Mouse (Mus musculus): ENCODE results near the gene Zar1l.
"Not testable (repeated sequence)": the region's sequence is repeated elsewhere in the genome, so short reads cannot be mapped to it uniquely, and the experiment has no call there.

Gene Zar1l

DNA sequence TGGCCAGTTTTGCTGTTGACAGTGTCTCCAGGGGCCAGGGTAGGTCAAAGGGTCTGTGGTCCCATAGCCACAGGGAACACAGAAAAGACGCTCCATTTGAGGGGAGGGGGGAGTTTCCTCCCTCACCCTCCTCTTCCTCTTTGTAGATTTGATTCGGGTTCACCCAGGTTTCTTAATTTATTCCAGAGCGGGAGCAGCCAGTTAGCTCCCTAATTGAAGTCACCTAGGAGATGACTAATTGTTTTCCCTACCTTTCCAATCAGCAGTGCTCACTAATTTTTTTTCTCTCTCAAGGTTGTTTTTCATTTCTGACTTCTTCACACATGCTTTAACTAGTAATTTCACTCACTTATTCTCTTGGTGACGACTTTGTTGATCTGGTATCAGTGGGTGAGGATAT is at the start of gene Zar1l:
Zar1l (minus strand) TSS at position 101 of the 400 bp plus-strand sequence.
- no peak for DNase-seq

DNA sequence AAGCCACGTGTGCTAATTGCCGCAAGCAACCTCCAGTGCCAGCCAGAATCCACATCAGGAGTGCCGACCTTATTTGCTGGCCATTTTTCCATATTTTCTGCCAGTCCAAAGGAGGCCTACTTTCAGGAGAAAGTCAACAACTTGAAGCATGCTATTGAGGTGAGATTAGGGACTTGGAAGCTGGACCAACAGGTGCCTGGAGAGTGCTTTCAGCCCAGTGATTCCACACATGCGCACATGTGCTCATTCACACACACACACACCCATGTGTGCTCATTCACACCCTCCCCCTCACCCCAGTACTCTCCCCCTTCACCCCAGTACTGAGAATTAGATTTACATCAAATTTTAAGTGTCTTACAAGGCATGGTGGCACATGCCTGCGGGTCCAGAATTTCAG is 49.0 kb upstream of the Zar1l start:
- DNase-seq: no peak

DNA sequence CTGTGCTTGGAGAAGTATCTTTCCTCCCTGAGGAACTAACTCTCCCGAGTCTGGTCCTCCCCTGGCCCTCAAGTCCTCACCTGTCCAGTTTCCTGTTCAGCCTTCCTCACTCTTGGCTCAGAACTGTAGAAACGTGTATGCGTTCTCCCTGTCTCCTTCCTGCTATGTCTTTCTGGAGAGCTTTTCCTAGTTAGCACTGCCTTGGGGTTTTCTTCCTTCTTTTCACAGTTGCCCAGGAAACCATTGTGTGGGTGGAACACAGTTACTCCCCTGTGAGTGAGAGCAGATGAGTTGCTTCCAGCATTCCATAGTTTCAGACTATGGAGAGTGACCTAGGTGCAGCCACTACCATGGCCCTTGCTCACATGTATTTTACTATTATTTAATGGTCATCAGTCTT is 48.3 kb upstream of the Zar1l start:
- no peak for DNase-seq

DNA sequence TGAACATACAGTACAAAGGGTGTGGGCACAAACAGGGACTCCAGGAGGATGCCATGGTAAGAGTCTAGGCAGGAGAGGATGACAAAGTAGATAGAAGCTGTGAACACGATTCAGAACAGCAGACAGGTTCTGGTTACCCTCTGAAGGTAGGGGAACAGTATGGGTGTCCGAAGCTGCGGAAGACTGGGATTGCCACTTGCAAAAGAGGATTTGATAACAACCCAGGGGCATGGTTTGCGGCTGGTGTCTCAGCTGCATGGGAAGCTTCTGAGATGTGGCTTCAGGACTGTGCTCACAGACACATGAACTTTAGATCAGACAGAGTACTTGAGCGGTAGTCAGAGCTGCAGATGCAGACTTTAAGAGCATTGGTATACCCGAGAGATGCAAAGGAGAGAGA is 46.5 kb upstream of the Zar1l start:
- DNase-seq: no peak

DNA sequence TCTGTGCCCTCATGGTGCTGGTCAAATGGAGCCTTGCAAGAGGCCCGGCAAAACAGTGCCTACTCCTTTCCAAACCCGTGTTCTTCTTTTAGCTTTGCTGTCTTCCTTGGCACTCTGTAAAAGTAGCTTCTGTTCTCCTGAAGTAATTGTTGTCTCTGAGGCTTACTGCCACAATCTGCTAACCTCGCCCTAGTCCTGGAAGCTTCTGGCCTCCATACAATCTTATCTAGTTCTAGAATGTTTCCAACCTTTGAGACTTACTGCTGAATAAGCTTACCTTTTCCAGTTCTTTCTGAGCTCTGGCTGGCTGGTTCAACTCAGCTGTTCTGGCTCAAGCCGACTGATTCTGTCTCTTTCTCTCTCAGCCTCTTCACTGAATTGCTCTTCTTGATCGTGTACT is 43.8 kb upstream of the Zar1l start:
- no peak for DNase-seq

DNA sequence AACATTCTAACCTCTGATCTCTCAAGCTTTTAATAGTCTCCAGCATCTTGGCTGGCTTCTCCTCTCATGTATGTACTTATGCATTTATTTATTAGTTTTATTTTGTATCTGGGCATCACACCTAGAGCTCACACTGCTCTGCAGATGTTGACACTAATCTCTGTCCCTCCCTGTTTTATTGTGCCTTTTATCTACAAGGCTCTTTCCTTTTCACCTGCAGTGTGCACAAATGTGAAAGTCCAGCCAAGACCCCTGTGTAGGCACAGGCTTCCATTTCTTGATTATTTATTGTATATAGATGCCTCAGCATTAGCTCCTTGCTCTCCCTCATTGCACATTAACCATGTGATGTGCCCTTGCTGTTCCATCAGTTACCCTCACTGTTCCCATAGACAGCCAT is 43.4 kb upstream of the Zar1l start:
- DNase-seq: no peak

DNA sequence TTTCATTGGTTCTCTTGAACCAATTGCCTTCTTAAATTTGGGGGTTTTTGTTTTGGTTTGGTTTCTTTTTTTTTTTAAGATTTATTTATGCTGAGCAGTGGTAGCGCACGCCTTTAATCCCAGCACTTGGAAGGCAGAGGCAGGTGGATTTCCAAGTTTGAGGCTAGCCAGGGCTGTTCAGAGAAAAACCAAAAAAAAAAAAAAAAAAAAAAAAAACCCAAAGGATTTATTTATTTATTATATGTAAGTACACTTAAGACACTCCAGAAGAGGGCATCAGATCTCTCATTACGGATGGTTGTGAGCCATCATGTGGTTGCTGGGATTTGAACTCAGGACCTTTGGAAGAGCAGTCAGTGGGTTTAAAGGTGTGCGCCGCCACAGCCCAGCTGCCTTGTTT is 42.9 kb upstream of the Zar1l start:
- DNase-seq: no peak

DNA sequence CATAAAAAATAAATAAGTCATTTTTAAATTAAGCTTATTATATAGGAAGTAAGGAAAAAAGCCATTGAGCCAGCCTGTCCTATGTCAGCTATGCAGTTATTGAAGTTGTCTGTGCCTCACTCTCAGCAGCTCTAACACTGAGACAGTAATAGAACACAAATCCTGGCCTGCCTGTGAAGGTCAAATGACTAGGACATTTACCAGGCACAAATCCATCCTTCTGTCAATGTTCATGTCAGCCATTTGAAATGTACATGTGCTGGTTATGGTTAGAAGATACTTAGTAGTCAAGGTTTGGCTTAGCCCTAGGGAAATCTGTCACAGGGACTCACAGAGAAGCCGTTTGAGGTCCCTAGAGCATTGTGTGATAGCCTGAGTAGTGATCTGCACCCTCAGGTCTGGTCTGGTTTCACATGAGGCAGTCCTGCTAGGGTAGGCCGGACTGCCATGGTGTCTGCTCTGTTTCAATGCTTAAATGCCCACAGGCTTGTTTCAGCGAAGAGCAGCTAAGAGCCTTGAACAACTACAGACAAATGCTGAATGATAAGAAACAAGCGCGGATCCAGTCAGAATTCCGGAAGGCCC is 41.6 kb upstream of the Zar1l start:
- DNase-seq: no peak

DNA sequence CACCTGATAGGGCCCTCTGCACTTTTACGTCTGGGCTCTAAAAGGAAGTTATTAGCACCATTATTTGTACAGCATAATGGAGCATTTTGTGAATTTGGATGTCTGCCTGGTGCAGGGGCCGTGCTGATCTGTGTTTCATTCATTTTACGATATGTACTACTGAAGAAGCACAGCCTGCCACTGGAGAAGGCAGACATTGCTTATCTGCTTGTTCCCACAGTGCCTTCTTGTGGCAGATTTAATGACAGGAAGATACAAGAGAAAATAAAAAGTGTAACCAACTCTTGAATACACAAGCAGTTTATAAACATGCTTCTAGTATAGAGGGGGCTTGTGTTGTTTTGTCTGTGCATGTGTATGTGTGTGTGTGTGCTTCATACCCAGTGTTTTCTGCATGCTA is 33.7 kb upstream of the Zar1l start:
- DNase-seq: no peak

DNA sequence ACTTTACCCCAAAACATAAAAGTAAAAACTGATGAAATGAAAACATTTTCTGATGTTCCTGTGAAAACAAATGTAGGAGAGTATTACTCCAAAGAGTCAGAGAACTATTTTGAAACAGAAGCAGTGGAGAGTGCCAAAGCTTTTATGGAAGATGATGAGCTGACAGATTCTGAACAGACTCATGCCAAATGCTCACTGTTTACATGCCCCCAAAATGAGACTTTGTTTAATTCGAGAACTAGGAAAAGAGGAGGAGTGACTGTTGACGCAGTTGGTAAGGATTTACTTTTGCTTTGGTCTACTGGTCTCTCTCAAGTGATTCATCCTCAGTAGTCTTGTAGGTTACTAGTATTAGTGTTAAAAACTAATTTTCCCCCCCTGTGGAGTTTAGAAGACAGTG is 25.2 kb upstream of the Zar1l start:
- DNase-seq: no peak

DNA sequence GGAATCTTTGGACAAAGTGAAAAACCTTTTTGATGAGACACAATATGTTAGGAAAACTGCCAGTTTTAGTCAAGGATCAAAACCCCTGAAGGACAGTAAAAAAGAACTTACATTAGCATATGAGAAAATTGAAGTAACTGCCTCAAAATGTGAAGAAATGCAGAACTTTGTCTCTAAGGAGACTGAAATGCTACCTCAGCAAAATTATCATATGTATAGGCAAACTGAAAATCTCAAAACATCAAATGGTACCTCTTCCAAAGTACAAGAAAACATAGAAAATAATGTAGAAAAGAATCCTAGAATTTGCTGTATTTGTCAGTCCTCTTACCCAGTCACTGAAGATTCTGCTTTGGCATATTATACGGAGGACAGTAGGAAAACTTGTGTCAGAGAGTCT is 23.3 kb upstream of the Zar1l start:
- no peak for DNase-seq

DNA sequence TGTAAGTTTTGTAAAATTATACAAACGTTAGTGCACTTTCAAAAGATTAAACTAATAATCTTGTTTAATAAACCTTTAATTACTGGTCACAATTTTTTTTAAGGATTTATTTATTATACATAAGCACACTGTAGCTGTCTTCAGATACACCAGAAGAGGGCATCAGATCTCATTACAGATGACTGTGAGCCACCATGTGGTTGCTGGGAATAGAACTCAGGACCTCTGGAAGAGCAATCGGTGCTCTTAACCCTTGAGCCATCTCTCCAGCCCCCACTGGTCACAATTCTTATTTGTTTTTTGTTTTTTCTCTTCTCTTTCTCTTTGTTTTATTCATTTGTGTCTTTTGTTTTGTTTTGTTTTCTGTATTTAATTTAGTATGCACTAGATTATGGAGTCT is 7.3 kb upstream of the Zar1l start:
- DNase-seq: no peak

DNA sequence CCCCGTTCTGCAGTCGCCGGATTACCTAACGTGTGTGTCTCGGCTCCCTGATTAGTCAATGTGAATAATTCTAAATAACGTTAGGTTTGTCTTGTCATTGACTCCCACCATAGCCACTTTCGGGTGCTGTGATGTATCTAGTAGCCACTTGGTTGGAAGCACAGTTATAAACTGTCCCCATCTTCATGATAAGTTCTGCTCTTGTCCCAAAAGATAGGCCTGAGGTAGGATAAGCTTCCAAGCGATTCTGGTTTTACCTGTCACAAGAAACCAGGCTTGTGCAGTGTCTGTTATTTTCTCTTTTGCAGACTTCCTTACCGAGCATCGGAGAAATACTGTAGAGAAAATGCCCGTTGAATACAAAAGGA is 4.9 kb upstream of the Zar1l start:
- DNase-seq: no peak

DNA sequence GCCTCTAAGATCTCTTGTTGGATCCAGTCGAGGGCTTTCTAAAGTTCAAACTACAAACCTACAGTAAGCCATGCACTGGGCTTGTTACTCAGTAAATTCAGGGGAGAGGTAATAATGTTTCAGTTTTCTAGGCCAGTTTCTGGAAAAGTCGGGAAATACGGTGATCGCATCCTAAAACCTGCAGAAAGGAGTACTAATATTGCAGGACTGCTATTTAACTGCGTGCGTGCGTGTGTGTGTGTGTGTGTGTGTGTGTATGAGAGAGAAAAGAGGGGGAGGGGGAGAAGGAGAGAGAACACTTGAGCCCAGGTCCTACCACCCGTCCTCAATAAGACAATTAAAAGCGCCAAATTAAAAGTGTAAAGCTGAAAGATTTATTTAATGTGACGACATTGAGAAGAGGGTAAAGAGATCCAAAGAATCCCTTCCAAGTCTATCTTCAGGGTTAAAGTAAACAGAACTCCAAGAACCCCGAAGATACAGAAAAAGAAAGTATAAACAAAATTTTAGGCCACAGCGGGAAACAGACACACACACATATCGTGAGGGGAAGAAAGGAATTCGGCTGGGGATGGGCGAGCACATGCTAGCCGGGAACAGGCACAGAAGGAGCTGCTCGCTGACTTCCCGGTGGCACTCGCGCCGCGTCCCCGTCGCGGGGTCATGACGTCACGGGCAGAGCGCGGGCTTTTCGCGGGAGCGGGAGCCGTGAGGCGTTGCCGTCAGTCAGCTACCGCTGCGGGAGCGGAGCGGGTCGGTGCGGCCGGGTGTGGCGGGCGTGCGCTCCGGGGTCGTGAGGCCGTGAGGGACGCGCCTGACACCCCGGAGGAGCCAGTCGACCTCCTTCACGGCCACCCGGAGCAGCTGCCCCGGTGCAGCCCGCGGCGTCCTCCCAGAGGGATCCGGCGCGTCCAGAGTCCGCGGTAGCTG is 4.2 kb upstream of the Zar1l start, which contains the start of gene Brca2:
Brca2 (plus strand) TSS at position 694 of the 930 bp plus-strand sequence.
- peak; percentile 88 for DNase-seq

DNA sequence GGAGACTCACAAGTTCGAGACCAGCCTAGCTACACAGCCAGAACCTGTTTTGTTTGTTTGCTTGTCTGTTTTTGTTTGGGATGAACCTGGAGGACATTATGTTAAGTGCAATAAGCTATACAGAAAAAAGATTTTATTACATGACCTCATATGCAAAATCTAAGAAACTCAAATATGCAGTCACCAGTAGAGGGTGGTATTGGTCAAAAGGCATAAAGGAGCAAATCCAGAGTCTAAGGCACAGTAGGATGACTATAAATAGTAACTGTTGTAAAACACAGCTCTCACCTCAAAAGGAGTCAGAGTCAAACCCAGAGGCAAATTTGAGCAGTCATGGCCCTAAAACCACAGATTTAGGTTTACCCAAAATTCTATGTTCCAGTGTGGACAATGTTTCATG is 1.6 kb upstream of the Zar1l start:
- DNase-seq: no peak

DNA sequence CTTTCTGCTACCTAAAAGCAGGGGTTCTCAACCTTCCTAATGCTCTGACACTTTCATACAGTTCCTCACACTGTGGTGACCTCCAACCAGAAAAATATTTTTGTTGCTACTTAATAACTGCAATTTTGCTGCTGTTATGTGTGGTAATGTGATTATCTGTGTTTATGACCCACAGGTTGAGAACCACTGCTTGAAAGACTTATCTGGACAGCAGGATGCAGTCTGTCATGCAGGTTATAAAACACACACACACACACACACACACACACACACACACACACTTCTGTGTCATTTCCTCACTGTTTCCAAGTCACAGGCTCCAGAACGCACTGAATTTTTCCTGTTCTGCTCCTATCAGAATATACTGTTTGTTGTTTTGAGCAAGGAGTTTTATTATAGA is 3.9 kb downstream of the Zar1l start:
- DNase-seq: no peak

DNA sequence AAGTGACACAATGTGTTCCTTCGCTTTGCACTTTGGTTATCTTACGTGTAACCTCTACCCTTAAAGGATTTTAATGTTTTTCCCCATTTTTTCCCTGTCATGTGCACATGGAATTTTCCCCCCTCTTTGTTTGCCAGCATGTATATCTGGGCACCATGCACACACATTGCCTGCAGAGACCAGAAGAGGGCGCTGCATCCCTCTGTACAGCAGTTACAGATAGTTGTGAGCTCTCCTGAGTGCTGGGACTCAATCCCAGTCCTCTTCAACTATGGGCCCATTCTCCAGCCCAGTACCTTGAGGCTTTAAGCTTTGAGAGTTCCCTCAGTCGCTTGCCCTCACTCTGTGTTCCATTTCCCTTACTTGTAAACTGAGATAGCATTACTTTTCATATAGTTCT is 4.7 kb downstream of the Zar1l start:
- no peak for DNase-seq

DNA sequence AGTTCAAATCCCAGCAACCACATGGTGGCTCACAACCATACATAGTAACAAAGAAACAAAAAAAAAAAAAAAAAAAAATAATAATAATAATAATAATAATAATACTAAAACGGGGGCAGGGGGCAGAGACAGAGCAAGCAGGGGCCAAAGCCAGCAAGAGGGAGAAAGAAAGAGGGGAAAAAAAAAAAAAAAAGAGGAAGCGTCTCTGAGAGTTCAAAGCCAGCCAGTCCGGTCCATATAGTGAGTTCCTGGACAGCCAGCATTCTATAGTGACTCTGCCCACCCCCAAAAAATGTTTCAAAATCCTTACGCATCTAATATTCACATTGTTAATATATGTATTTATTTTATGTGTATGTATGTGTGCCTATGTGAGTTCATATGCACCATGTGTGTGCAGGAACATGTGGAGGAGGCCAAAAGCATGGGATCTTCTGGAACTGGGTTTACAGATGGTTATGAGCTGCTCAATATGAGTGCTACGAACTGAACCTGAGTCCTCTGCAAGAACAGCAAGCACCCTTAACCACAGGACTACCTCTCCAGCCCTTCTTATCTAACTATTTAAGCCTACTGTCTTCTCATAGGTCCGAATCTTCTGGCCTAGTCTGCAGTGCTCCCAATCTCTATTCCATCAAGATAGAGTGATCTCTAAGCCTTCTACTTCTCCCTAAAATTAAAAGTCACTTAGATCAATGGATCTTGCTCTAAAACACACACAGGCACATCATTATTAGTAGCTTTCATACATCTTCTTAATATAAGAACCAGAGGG is 7.3 kb downstream of the Zar1l start:
- no peak for DNase-seq

DNA sequence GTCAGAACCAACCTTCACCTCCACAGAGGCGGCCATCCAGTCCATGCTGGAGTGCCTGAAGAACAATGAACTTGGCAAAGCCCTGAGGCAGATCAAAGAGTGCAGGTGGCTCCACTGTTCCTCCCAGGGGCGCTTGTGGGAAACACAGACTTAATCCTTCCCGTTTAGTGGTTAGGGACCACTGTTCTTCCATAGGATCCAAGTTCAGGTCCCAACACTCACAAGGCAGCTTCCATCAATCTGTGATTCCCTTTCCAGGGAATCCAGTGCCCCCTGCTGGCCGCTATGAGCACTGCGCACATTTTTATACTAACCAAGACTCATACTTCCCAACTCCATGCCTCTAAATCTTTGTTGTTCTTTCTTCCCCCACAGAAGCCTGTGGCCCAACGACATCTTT is 22.2 kb downstream of the Zar1l start:
- peak; percentile 15 for DNase-seq

DNA sequence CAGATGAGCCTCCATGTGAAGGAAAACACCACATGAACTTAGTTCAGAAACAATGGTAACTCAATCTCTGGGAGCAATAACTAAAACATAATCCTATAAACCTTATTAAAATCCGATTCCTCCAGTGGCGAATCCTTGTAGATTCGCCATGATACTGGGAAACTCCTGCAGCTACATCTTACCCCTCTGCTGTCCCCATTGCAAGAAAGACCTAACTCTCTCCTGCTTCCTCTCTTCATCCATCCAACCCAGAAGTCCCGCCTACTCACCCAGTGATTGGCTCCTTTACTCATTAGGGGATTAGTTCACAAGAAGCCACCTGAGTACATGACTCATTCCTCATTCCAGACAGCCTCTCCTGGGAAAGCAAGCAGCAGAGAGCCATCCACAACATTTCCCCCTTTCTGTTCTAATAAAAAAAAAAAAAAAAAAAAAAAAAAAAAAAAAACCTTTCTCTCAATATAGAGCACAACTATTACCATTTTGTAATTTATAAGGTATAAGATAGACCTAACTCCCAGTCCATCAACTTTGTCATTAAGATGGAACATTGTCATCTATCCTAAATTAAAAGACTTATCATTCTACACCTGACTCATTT is 26.3 kb downstream of the Zar1l start:
- DNase-seq: not testable (repeated sequence)

DNA sequence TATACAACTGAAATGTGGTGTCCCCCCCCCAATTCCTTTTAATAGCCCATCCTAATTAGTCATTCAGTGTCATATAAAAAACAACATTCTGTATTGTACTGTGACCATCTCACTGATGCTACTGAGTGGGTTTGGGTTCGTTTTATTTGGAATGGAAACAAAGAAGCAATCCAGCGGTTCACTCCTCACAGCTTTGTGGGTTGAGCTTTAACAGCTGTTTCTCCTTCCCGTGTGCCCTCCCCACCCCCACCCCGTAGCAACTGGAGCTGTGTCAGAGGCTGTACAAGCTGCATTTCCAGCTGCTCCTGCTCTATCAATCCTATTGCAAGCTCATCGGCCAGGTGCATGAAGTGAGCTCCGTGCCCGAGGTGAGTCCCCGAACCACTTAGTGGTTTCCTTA is 27.1 kb downstream of the Zar1l start:
- no peak for DNase-seq

DNA sequence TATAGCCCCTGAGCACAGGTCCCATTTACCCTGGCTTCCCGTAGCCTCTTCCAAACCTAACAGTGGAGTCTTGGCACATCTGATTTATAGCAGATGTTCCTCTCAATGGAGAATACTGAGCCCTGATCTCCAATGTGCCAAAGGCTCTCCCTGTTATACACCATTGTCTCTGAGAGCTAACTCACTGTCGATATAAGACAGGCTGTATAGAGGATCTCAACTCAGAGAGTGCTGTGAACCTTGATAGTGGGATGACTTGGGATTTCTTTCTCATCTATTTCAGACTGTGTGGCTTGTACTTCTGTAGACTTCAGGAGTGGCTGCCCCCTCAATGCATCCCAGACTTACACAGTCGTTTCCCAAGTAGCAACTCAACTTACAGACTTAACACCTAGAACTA is 27.7 kb downstream of the Zar1l start:
- DNase-seq: no peak

DNA sequence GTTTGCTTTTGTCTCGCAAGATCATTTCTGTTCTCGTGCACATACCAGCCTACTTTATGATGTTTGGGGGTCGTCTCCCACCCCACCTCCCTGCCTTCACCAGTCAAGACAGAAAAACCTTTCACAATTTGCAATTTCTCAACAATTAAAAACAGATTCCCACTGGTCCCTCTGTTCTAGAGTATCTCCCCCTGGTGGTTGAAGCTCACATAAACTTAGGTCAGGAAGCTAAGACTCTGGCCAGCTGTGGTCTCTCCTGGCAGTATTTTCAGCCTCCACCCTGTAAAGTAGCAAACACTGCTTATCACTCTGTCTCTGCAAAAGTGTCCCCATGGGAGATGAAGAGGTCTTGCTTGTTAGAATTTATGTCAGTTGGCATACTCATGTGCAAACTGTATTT is 32.8 kb downstream of the Zar1l start:
- DNase-seq: no peak

DNA sequence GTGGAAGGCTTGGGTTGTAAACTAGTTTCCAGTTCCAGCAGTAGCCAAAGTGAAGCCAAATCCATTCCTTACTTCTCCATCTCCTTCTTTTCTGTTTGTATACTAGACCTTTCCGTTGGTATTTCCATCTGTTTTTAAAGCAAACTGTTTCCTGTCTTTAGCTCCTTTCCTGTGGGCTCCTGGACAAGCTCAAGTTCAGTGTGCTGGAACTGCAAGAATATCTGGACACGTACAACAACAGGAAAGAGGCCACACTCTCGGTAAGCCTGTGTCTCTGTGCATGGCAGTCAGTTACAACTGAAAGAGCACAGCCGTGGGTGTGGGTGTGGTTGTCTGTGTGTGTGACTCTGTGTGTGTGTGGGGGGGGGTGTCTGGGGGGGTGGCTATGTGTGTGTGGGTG is 39.4 kb downstream of the Zar1l start:
- no peak for DNase-seq

Data from cerebellum, adult 11-12 months (tissue).